Mouse (Mus musculus) hindbrain, embryonic 11.5 days (tissue): ENCODE results near the gene Atp5e. TPM values are rescaled to one million over a fixed set of nuclear protein-coding genes. Genes with fewer than 3 reads are reported as not detected.

Source experiments
- ATAC-seq: fragments of 200-750 bp; cut with Nextera tagmentation; 2 replicates; pipeline ENCODE4 v1.8.0; 2017; ENCODE audit warnings: mild to moderate bottlenecking, moderate TSS enrichment, moderate library complexity; ENCODE audit not compliant: low FRiP score
- DNase-seq: peaks from one replicate; pipeline ENCODE4 v3.0.0-alpha.2; 2015; ENCODE audit warnings: low spot score
- H3K27ac ChIP-seq: fragments of 300-500 bp; sonication (generic); 2 replicates; pipeline ENCODE4 v1.5.1; 2014; ENCODE audit warnings: mild to moderate bottlenecking, low read depth, low read length
- H3K27me3 ChIP-seq: fragments of 300-500 bp; sonication (generic); 2 replicates; pipeline ENCODE4 v1.6.1; 2014; ENCODE audit warnings: mild to moderate bottlenecking, low read length, moderate library complexity, mixed read lengths; ENCODE audit not compliant: control insufficient read depth, insufficient read depth
- H3K36me3 ChIP-seq: fragments of 300-500 bp; sonication (generic); 2 replicates; pipeline ENCODE4 v1.6.1; 2014; ENCODE audit warnings: mild to moderate bottlenecking, low read length, moderate library complexity, mixed read lengths; ENCODE audit not compliant: control insufficient read depth, insufficient read depth
- H3K4me1 ChIP-seq: fragments of 300-500 bp; sonication (generic); replicated peaks from 2 replicates; pipeline ENCODE4 v1.6.1; 2014; ENCODE audit warnings: low read length, mixed read lengths; ENCODE audit not compliant: control insufficient read depth, insufficient read depth
- H3K4me2 ChIP-seq: fragments of 300-500 bp; sonication (generic); replicated peaks from 2 replicates; pipeline ENCODE4 v1.6.1; 2014; ENCODE audit warnings: mild to moderate bottlenecking, low read depth, low read length
- H3K4me3 ChIP-seq: fragments of 300-500 bp; sonication (generic); 2 replicates; pipeline ENCODE4 v1.5.1; 2014; ENCODE audit warnings: low read depth, low read length
- H3K9ac ChIP-seq: fragments of 300-500 bp; sonication (generic); 2 replicates; pipeline ENCODE4 v1.6.1; 2014; ENCODE audit warnings: low read depth, low read length
- H3K9me3 ChIP-seq: fragments of 300-500 bp; sonication (generic); 2 replicates; pipeline ENCODE4 v1.6.1; 2016; ENCODE audit warnings: low read length; ENCODE audit not compliant: control insufficient read depth
- WGBS: fragments of 180-500 bp; shearing (Covaris S2); extraction: QIAGEN DNeasy Blood & Tissue Kit; methylation state at CpG from one replicate; pipeline ENCODE4 v1.1.7; 2014; 5-methylcytosine and 5-hydroxymethylcytosine counted together
- polyA plus RNA-seq: library from polyadenylated mRNA; unstranded; fragments of >200 nt; fragmentation: Nextera tagmentation; extraction: Ambion mirVana; gene quantifications from 2 replicates; pipeline ENCODE4 v1.2.1, GENCODE M21; 2014

Atp5e gene
- 686 and 740 TPM in 2 replicates for polyA plus RNA-seq

GRCm38 (mm10) chr2:174463789-174464523 lies at the start of gene Atp5e:
Gene Atp5e, minus strand, starts transcription at chr2:174464105.
- Histone ChIP-seq H3K27ac (0 out of 2 replicates have a peak within 1 kb of the TSS, but pooled peaks have one; percentile 11), H3K27me3 (no peaks in the 10 kb centered on the region)
- 3% methylated on average over 48 of the region's 48 CpGs for WGBS

GRCm38 (mm10) chr2:174509825-174510224 lies 45.9 kb upstream of the Atp5e start:
- Histone ChIP-seq H3K27ac (no peak overlapping the region), H3K36me3 (no peaks in the 10 kb centered on the region), H3K9me3 (no peaks in the 10 kb centered on the region), H3K27me3 (no peaks in the 10 kb centered on the region), H3K4me3 (no peak overlapping the region), H3K9ac (no peak overlapping the region), H3K4me2 (no peak overlapping the region), H3K4me1 (no peaks in the 10 kb centered on the region)
- DNase-seq (no peak), ATAC-seq (no peak)
- WGBS: 92% methylated on average over 8 of the region's 8 CpGs

More at GRCm38 (mm10) chr2:174463789-174464523, at the start of gene Atp5e:
- no peaks in the 10 kb centered on the region for H3K9me3 ChIP-seq
- peak; percentile 90 for DNase-seq
- peak within 1 kb of the TSS; percentile 77 for H3K4me2 ChIP-seq
- ATAC-seq: peak; percentile 99
- H3K36me3 ChIP-seq: 0 out of 2 replicates have a peak, but pooled peaks cover 3% of the 10 kb centered on the region
- peak within 1 kb of the TSS; percentile 75 for H3K4me3 ChIP-seq
- H3K9ac ChIP-seq: peak within 1 kb of the TSS; percentile 86
- H3K4me1 ChIP-seq: peaks cover 4% of the 10 kb centered on the region; the same call in 1 of the 2 replicates

- no peak overlapping the region for H3K27ac ChIP-seq
- DNase-seq: no peak
- WGBS: 92% methylated on average over 4 of the region's 4 CpGs
- no peak for ATAC-seq
- no peaks in the 10 kb centered on the region for H3K36me3 ChIP-seq
- no peak overlapping the region for H3K4me2 ChIP-seq
- H3K27me3 ChIP-seq: no peaks in the 10 kb centered on the region
- no peak overlapping the region for H3K9ac ChIP-seq
- H3K4me3 ChIP-seq: no peak overlapping the region
- H3K9me3 ChIP-seq: no peaks in the 10 kb centered on the region
- no peaks in the 10 kb centered on the region for H3K4me1 ChIP-seq
Measured at GRCm38 (mm10) chr2:174507998-174508397, 44.1 kb upstream of the Atp5e start.

GRCm38 (mm10) chr2:174502831-174503460 lies 39.0 kb upstream of the Atp5e start:
- no peaks in the 10 kb centered on the region for H3K9me3 ChIP-seq
- no peak overlapping the region for H3K4me2 ChIP-seq
- H3K36me3 ChIP-seq: no peaks in the 10 kb centered on the region
- H3K27ac ChIP-seq: no peak overlapping the region
- H3K4me1 ChIP-seq: no peaks in the 10 kb centered on the region
- WGBS: 81% methylated on average over 25 of the region's 25 CpGs
- H3K27me3 ChIP-seq: no peaks in the 10 kb centered on the region
- 0 out of 2 replicates have a peak, but pooled peaks have one; percentile 52 for ATAC-seq
- DNase-seq: no peak
- no peak overlapping the region for H3K4me3 ChIP-seq
- H3K9ac ChIP-seq: no peak overlapping the region

GRCm38 (mm10) chr2:174502321-174502720 lies 38.4 kb upstream of the Atp5e start:
- no peaks in the 10 kb centered on the region for H3K36me3 ChIP-seq
- ATAC-seq (no peak), DNase-seq (no peak)
- no peaks in the 10 kb centered on the region for H3K9me3 ChIP-seq
- no peak overlapping the region for H3K27ac ChIP-seq
- H3K9ac ChIP-seq: no peak overlapping the region
- WGBS: 46% methylated on average over 5 of the region's 5 CpGs
- H3K27me3 ChIP-seq: no peaks in the 10 kb centered on the region
- no peaks in the 10 kb centered on the region for H3K4me1 ChIP-seq
- no peak overlapping the region for H3K4me3 ChIP-seq
- no peak overlapping the region for H3K4me2 ChIP-seq

GRCm38 (mm10) chr2:174501517-174501916 lies 37.6 kb upstream of the Atp5e start:
- H3K9me3 ChIP-seq: no peaks in the 10 kb centered on the region
- H3K27me3 ChIP-seq: no peaks in the 10 kb centered on the region
- 91% methylated on average over 8 of the region's 8 CpGs for WGBS
- no peak overlapping the region for H3K9ac ChIP-seq
- H3K4me3 ChIP-seq: no peak overlapping the region
- no peak overlapping the region for H3K27ac ChIP-seq
- H3K36me3 ChIP-seq: no peaks in the 10 kb centered on the region
- 0 out of 2 replicates have a peak, but pooled peaks have one; percentile 10 for ATAC-seq
- H3K4me2 ChIP-seq: no peak overlapping the region
- no peaks in the 10 kb centered on the region for H3K4me1 ChIP-seq
- DNase-seq: no peak

GRCm38 (mm10) chr2:174500814-174501503 lies 37.1 kb upstream of the Atp5e start:
- ATAC-seq: peak; percentile 64
- no peak for DNase-seq
- no peak overlapping the region for H3K27ac ChIP-seq
- no peaks in the 10 kb centered on the region for H3K27me3 ChIP-seq
- H3K4me1 ChIP-seq: no peaks in the 10 kb centered on the region
- no peaks in the 10 kb centered on the region for H3K9me3 ChIP-seq
- no peaks in the 10 kb centered on the region for H3K36me3 ChIP-seq
- no peak overlapping the region for H3K4me3 ChIP-seq
- WGBS: 81% methylated on average over 14 of the region's 14 CpGs
- no peak overlapping the region for H3K4me2 ChIP-seq
- no peak overlapping the region for H3K9ac ChIP-seq

GRCm38 (mm10) chr2:174492858-174493257 lies 29.0 kb upstream of the Atp5e start:
- H3K4me1 ChIP-seq: no peaks in the 10 kb centered on the region
- no peak overlapping the region for H3K4me3 ChIP-seq
- no peak overlapping the region for H3K4me2 ChIP-seq
- DNase-seq (no peak), ATAC-seq (no peak)
- H3K9ac ChIP-seq: no peak overlapping the region
- WGBS: 87% methylated on average over 2 of the region's 2 CpGs
- no peak overlapping the region for H3K27ac ChIP-seq
- no peaks in the 10 kb centered on the region for H3K27me3 ChIP-seq
- no peaks in the 10 kb centered on the region for H3K36me3 ChIP-seq
- H3K9me3 ChIP-seq: no peaks in the 10 kb centered on the region
